Mouse (Mus musculus) bone marrow, adult 2 months (tissue): Measurements from ENCODE around the gene Msh4.
A peak's percentile ranks its signal among the peaks of the same experiment; 100 is the strongest.

Experiments used
- CTCF ChIP-seq: fragments of 200-500 bp; IDR thresholded peaks from 2 replicates; pipeline ENCODE4 v1.5.1; 2011; ENCODE audit warnings: low read length, control low read depth; ENCODE audit not compliant: control insufficient read depth, insufficient read depth
- POLR2A ChIP-seq: fragments of 200-500 bp; IDR thresholded peaks from 2 replicates; pipeline ENCODE4 v1.6.1; 2011; ENCODE audit warnings: low read depth, mild to moderate bottlenecking, control low read depth, low read length, borderline replicate concordance; ENCODE audit not compliant: control insufficient read depth

DNA sequence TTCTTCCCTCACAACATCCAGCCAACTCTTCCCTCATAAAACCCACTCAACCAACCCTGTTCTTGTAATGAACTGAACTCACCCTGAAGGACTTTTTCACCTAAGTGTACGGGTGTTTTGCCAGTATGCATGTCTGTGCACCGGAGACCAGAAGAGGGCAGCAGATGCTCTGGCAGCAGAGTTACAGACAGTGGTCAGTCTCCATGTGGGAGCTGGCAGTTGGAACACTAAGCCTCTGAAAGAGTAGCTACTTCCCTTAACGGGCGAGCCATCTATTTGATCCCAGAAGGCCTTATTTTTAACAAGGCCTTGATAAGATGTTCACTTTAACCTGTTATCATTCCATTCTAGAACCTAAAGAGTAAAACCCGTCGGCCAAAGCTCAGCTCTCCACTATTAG, 1.4 kb downstream of the Msh4 start:
- TF ChIP-seq CTCF (peak; percentile 60), POLR2A (no peak)
